Mouse (Mus musculus) liver, embryonic 13.5 days (tissue): ENCODE data around the gene Slc35f5. TPM values are rescaled to one million over a fixed set of nuclear protein-coding genes. Genes with fewer than 3 reads are reported as not detected.

Source experiments
- polyA plus RNA-seq: library from polyadenylated mRNA; unstranded; fragments of >200 nt; fragmentation: Nextera tagmentation; extraction: Ambion mirVana; gene quantifications from 2 replicates; pipeline ENCODE4 v1.2.1, GENCODE M21; 2015

Slc35f5 gene
- polyA plus RNA-seq, 1 experiment from 2014 or later: 18.5 TPM

Other genes with a start within 250 kb of the Slc35f5 start
- gene Actr3, start 124.9 kb upstream of the Slc35f5 start, polyA plus RNA-seq: 142 and 164 TPM in 2 replicates
- gene Gpr39, start 116.4 kb downstream of the Slc35f5 start, polyA plus RNA-seq: 3.3 and 3.7 TPM in 2 replicates